Mouse (Mus musculus): Measurements from ENCODE around the gene Tspan33.

DNA sequence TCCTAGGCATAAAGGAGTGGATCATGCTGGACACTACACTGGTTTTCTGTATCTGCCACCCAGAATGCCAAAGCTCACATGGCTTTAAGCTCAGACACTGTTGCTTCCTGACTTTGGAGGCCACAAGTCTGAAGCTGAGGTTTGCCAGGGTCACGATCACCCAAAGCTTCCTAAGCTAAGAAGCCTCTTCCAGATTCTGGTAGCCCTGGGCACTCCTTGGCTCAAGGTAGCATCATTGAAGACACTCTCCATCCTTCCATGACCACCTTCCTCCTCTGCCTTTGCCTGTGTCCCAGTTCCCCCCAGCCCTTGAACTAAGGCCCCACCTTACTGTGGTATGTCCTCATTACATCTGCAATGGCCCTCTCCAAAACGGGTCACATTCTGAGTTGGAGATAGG, 27.9 kb downstream of the Tspan33 start:
- TF ChIP-seq ZC3H11A (IDR thresholded peaks at IDR 0.05; ENCODE audit: borderline replicate concordance, low read depth, low read length) (no peak), ZNF384 (IDR thresholded peaks at IDR 0.05; ENCODE audit: low read depth, low read length) (no peak)
